Mouse (Mus musculus) cortical plate, adult 2 months (tissue): Measurements from ENCODE around the gene Artn. TPM values are rescaled to one million over a fixed set of nuclear protein-coding genes. Genes with fewer than 3 reads are reported as not detected.

Experiments
- H3K27ac ChIP-seq: fragments of 200-500 bp; 2 replicates; pipeline ENCODE4 v1.5.1; 2012; ENCODE audit warnings: low read length, control low read depth, inconsistent platforms; ENCODE audit not compliant: insufficient read depth
- H3K4me1 ChIP-seq: fragments of 200-500 bp; 2 replicates; pipeline ENCODE4 v1.6.1; 2011; ENCODE audit warnings: low read length; ENCODE audit not compliant: control insufficient read depth, insufficient read depth
- H3K4me3 ChIP-seq: fragments of 200-500 bp; 2 replicates; pipeline ENCODE4 v1.5.1; 2011; ENCODE audit warnings: mild to moderate bottlenecking, low read length, control low read depth; ENCODE audit not compliant: insufficient read depth
- CTCF ChIP-seq: fragments of 200-500 bp; IDR thresholded peaks from 2 replicates; pipeline ENCODE4 v1.5.1; 2011; ENCODE audit warnings: mild to moderate bottlenecking, control low read depth, low read length; ENCODE audit not compliant: insufficient read depth; ENCODE audit errors: extremely low read depth
- POLR2A ChIP-seq: fragments of 200-500 bp; IDR thresholded peaks from 2 replicates; pipeline ENCODE4 v1.6.1; 2011; ENCODE audit warnings: mild to moderate bottlenecking, low read length, control low read depth; ENCODE audit not compliant: insufficient read depth; ENCODE audit errors: extremely low read depth
- polyA plus RNA-seq: library from polyadenylated mRNA; depleted of rRNA; stranded (reverse); fragments of >200 nt; gene quantifications from 2 replicates; pipeline ENCODE4 v1.2.3, GENCODE M21; 2012

The Artn gene
- polyA plus RNA-seq, 1 experiment, result 0.65 TPM

DNA sequence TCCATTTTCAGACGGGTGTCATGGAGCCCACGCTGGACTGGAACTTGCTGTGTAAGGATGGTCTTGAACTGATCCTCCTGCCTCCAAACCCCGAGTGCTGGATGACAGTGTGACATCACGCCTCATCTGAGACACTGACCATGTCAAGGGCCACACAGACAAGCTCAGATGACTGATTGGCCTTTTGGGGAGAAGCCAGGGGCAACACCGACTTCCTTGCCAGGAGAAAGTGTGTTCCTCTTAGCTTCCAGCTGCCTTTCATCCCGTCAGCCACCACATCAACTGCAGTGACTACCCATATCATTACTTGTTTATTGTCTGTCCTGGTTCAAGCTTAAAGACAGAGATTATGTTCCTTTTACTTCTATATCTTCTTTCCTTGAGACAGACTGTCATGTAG lies 4.6 kb downstream of the Artn start:
- TF ChIP-seq POLR2A (no peak), CTCF (no peak)
- Histone ChIP-seq H3K4me3 (no peak overlapping the region), H3K4me1 (peaks cover 1% of the 10 kb centered on the region; the same call in 1 of the 2 replicates), H3K27ac (no peak overlapping the region)

- no peak overlapping the region for H3K4me3 ChIP-seq
- H3K4me1 ChIP-seq, result peaks cover 1% of the 10 kb centered on the region; the same call in 1 of the 2 replicates
- no peak for TF ChIP-seq CTCF
- no peak for TF ChIP-seq POLR2A
- no peak overlapping the region for H3K27ac ChIP-seq
Observed at GRCm38 (mm10) chr4:117923450-117923849, 6.1 kb downstream of the Artn start.

DNA sequence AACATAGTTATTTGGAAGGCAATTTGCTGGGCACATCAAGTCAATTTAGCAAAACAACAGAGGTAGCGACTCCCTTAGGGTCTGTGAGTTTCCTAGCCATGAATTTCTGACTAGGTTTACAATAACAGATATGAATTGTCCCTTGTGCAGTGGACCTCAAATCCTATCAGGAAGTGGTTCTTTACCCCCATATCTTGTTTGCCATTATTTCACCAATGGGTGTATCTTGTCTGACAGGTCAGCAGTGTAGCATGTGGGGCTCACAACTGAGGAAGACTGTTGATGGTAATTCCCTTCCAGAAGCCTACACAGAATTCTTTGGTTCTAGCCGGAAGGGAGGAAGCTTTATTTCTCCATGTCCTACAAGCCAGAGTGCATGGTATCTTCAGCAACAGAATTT lies 8.2 kb downstream of the Artn start:
- no peaks in the 10 kb centered on the region; the same call in 1 of the 2 replicates for H3K4me1 ChIP-seq
- TF ChIP-seq POLR2A (no peak), CTCF (no peak)
- H3K27ac ChIP-seq, result no peak overlapping the region
- no peak overlapping the region for H3K4me3 ChIP-seq

DNA sequence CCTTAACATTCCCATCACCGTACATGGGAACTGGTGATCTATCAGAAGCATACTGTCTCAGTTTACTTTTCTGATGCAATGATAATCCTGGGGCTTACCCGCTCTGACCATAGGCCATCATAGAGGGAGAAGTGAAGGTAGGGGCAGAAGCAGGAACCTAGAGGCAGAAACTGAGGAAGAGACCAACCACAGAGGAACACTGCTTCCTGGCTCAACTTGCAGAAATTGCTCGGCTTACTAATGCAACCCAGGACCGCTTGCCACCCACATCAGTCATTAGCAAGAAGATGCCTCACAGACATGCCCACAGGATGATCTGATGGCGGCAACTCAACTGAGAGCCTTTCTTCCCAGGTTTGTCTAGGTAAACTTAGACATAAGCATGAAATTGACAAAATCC lies 10.8 kb downstream of the Artn start:
- no peak overlapping the region for H3K4me3 ChIP-seq
- no peaks in the 10 kb centered on the region for H3K4me1 ChIP-seq
- TF ChIP-seq POLR2A, result no peak
- no peak for TF ChIP-seq CTCF
- H3K27ac ChIP-seq, result no peak overlapping the region

- no peak overlapping the region for H3K4me3 ChIP-seq
- no peaks in the 10 kb centered on the region; the same call in 1 of the 2 replicates for H3K4me1 ChIP-seq
- H3K27ac ChIP-seq, result no peak overlapping the region
- TF ChIP-seq POLR2A (no peak), CTCF (no peak)
Observed at GRCm38 (mm10) chr4:117918261-117918660, 11.3 kb downstream of the Artn start.

- TF ChIP-seq CTCF (no peak), POLR2A (no peak)
Observed at GRCm38 (mm10) chr4:117917847-117918246, 11.7 kb downstream of the Artn start.

GRCm38 (mm10) chr4:117917402-117917801 lies 12.2 kb downstream of the Artn start:
- no peak for TF ChIP-seq CTCF
- no peak for TF ChIP-seq POLR2A

More at GRCm38 (mm10) chr4:117917847-117918246, 11.7 kb downstream of the Artn start:
- Histone ChIP-seq H3K4me1 (peaks cover 2% of the 10 kb centered on the region), H3K27ac (no peak overlapping the region), H3K4me3 (no peak overlapping the region)

DNA sequence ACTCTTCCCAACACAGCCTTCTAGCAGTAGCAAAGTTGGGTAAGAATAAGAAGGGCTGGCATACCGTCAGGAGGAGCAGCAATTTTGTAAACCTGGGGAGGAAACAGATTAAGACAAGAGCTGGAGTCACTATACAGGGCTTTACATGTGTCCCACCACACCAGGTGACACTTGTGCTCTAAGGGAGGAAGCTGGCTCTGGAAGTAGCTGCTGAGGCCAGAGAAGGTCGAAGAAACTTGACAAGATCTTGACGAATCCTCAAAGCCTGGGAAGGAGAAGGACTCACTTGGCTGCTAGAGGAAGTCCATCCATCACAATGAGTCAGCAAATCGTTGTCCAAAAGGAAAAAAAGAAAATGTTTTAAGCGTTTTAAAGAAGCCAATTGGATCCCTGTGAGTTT lies 13.2 kb downstream of the Artn start:
- Histone ChIP-seq H3K4me3 (no peak overlapping the region; the same call in 1 of the 2 replicates), H3K4me1 (peaks cover 9% of the 10 kb centered on the region), H3K27ac (no peak overlapping the region)
- TF ChIP-seq CTCF, result no peak
- TF ChIP-seq POLR2A, result no peak

More at GRCm38 (mm10) chr4:117917402-117917801, 12.2 kb downstream of the Artn start:
- peaks cover 4% of the 10 kb centered on the region for H3K4me1 ChIP-seq
- no peak overlapping the region for H3K4me3 ChIP-seq
- no peak overlapping the region for H3K27ac ChIP-seq

GRCm38 (mm10) chr4:117915489-117916105 lies 14.0 kb downstream of the Artn start:
- Histone ChIP-seq H3K4me3 (peak overlapping the region; percentile 50), H3K27ac (no peak overlapping the region), H3K4me1 (peaks cover 10% of the 10 kb centered on the region)
- TF ChIP-seq CTCF, result no peak
- TF ChIP-seq POLR2A, result no peak

DNA sequence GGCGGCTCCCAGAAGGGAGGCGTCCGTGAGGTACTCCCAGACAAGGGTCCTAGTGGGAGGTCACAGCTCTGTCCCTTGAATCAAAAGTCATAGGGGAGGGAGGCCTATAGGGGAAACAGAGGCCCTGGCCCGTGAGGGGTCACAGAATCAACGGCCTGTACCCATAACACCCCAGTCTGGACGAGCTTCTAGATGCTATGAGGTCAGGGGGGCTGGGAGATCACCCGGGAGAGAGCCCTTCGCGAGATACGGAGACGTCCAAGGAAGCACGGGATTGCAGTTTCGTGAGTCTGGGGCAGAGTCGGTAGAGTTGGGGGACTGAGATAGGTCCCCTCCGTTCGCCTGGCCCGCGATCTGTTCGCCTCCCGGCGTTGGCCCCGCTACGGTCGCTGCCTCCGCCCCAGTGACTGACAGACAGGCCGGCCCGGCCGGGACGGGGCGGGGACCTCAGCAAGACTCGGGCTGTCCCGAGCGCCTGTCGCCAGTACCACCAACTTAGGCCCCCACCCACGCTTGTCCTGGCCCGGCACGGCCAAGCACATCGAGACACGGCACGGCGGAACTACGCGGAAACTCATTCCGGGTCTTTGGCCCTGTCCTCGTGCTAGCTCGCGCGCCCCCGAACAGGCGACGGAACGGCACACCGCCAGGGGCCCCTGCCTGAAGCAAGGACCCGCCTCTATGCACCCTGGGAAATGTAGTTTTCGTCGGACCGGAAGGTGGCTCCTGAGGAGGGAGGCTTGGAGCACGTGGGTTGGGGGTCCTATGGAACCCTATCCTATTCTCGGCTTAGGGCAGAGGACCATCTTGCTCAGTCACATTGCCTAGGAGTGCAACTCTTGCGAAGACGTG lies 14.7 kb downstream of the Artn start, which contains the start of gene Ipo13:
TSS of gene Ipo13 (minus strand) at position 409 of the 852 bp plus-strand sequence.
- H3K4me3 ChIP-seq, result peak within 1 kb of the TSS; percentile 50
- H3K4me1 ChIP-seq, result peaks cover 10% of the 10 kb centered on the region
- H3K27ac ChIP-seq, result peak within 1 kb of the TSS; percentile 94
- TF ChIP-seq CTCF (no peak), POLR2A (peak; percentile 70)
